28 mouse cellular contexts compared by ENCODE assay signal in genomic region chr15:78699513-78699912, GRCm38 (mm10). TPM values are rescaled to one million over a fixed set of nuclear protein-coding genes. Genes with fewer than 3 reads are reported as not detected.
"Had no signal": no experiment of that assay in that cellular context is flagged by ENCODE, and none has a peak within 500 bp of the region (broad histone marks: within the 10 kb centered on the region; RNA-seq: fewer than 3 reads in every experiment).

No protein-coding gene starts in this region.

- H3K4me3 ChIP-seq: gastrocnemius, adult 2 months; heart, embryonic 10.5 days; heart, embryonic 12.5 days; hindbrain, embryonic 13.5 days; hindbrain, embryonic 15.5 days; kidney, embryonic 15.5 days; limb, embryonic 13.5 days; limb, embryonic 15.5 days; liver, embryonic 12.5 days had no signal

- ATAC-seq: intestine, embryonic 16.5 days; liver, embryonic 12.5 days had no signal

- H3K9ac ChIP-seq: heart, embryonic 12.5 days; hindbrain, embryonic 13.5 days; hindbrain, embryonic 15.5 days; kidney, embryonic 15.5 days; limb, embryonic 13.5 days; limb, embryonic 15.5 days; liver, embryonic 12.5 days; liver, embryonic 14.5 days had no signal

- DNase-seq: gastrocnemius, adult 2 months; gastrocnemius, postnatal 10 days; gastrocnemius, postnatal 25 days; heart, adult 18-20 months; heart, postnatal 10 days; kidney, adult 11 months; kidney, adult 2 months; kidney, adult 9 months; kidney, postnatal 14 days; kidney, postnatal 36 days; layer of hippocampus, adult 9-11 months; layer of hippocampus, postnatal 36 days had no signal

- H3K27me3 ChIP-seq: hindbrain, embryonic 13.5 days; hindbrain, embryonic 15.5 days; kidney, embryonic 15.5 days had no signal

- H3K9me3 ChIP-seq: heart, embryonic 10.5 days; heart, embryonic 12.5 days; hindbrain, embryonic 13.5 days; hindbrain, embryonic 15.5 days; kidney, embryonic 15.5 days; limb, embryonic 13.5 days; limb, embryonic 15.5 days; liver, embryonic 12.5 days had no signal

- H3K27ac ChIP-seq: gastrocnemius, adult 2 months; heart, embryonic 10.5 days; kidney, embryonic 15.5 days; kidney, postnatal 0 days; limb, embryonic 13.5 days; limb, embryonic 15.5 days; liver, embryonic 12.5 days; liver, embryonic 14.5 days had no signal

- H3K4me2 ChIP-seq: heart, embryonic 12.5 days; hindbrain, embryonic 13.5 days; hindbrain, embryonic 15.5 days; kidney, embryonic 15.5 days; limb, embryonic 13.5 days; limb, embryonic 15.5 days; liver, embryonic 12.5 days had no signal

- H3K4me1 ChIP-seq: kidney, embryonic 15.5 days; limb, embryonic 13.5 days; limb, embryonic 15.5 days; liver, embryonic 12.5 days had no signal

- H3K36me3 ChIP-seq: heart, embryonic 10.5 days; heart, embryonic 12.5 days; hindbrain, embryonic 13.5 days; hindbrain, embryonic 15.5 days; kidney, embryonic 15.5 days; limb, embryonic 13.5 days; limb, embryonic 15.5 days; liver, embryonic 12.5 days had no signal

RNA-seq across cellular contexts. Expression of gene Elfn2, which starts 19.1 kb away (rescaled TPM):
- total RNA-seq: granulocyte monocyte progenitor cell, adult 5-6 weeks; liver, adult 2 months had no signal
- polyA plus RNA-seq: heart, embryonic 10.5 days; heart, embryonic 12.5 days; heart, embryonic 14.5 days; kidney, embryonic 15.5 days; limb, embryonic 11.5 days; liver, adult 2 months; liver, embryonic 12.5 days; liver, embryonic 14.5 days; liver, embryonic 16.5 days had no signal
